Mouse (Mus musculus): ENCODE results near the gene Fam241b. TPM values are rescaled to one million over a fixed set of nuclear protein-coding genes. Genes with fewer than 3 reads are reported as not detected.

Gene Fam241b
- total RNA-seq, 1 experiment, result 7.5 TPM

GRCm38 (mm10) chr10:62181701-62182100 lies 38.0 kb upstream of the Fam241b start:
- no peaks in the 10 kb centered on the region for H3K9me3 ChIP-seq (ENCODE audit: control insufficient read depth, insufficient read depth, low read depth, low read length)
- no peak for DNase-seq (ENCODE audit: low read depth, low spot score)
- TF ChIP-seq CHD2 (IDR thresholded peaks at IDR 0.05; ENCODE audit: low read depth, low read length) (no peak), MAFK (IDR thresholded peaks at IDR 0.05; ENCODE audit: insufficient read depth, low read depth, low read length) (no peak), ZC3H11A (IDR thresholded peaks at IDR 0.05; ENCODE audit: borderline replicate concordance, low read depth, low read length) (no peak), HCFC1 (IDR thresholded peaks at IDR 0.05; ENCODE audit: borderline replicate concordance, insufficient read depth, low read length) (no peak), ZNF384 (IDR thresholded peaks at IDR 0.05; ENCODE audit: low read depth, low read length) (no peak)
- no peak overlapping the region for H3K9ac ChIP-seq (ENCODE audit: insufficient read depth, low read depth, low read length, poor library complexity, severe bottlenecking)
- no peak overlapping the region for H3K4me3 ChIP-seq (ENCODE audit: insufficient read depth in 1 of 2, low read depth in 1 of 2, low read length in 2 of 2, poor library complexity in 1 of 2, severe bottlenecking in 1 of 2)
- no peak overlapping the region for H3K27ac ChIP-seq (ENCODE audit: insufficient read depth, low read depth, low read length, poor library complexity, severe bottlenecking)
- H3K4me1 ChIP-seq (ENCODE audit: control insufficient read depth in 2 of 2, insufficient read depth in 2 of 2, low read length in 2 of 2, poor library complexity in 1 of 2), result peaks cover 0 to 4% of the 10 kb centered on the region in 2 experiments; a peak in 1 of 4 replicates
- no peaks in the 10 kb centered on the region for H3K36me3 ChIP-seq (ENCODE audit: control insufficient read depth, insufficient read depth, low read length, poor library complexity, severe bottlenecking)
- in situ Hi-C loops (cut with MboI; ENCODE audit: low sequenced_read_pairs in 2 of 2, unreplicated experiment in 2 of 2), result loop anchor here (5.0 kb wide), 2 partner anchors 74 to 79 kb away; no protein-coding TSS in a partner anchor

- in situ Hi-C loops (cut with MboI; ENCODE audit: low sequenced_read_pairs in 2 of 2, unreplicated experiment in 2 of 2), result loop anchor here (5.0 kb wide), 2 partner anchors 73 to 78 kb away; no protein-coding TSS in a partner anchor
- Histone ChIP-seq H3K4me1 (ENCODE audit: control insufficient read depth in 2 of 2, insufficient read depth in 2 of 2, low read length in 2 of 2, poor library complexity in 1 of 2) (peaks cover 0 to 4% of the 10 kb centered on the region in 2 experiments; a peak in 1 of 4 replicates), H3K36me3 (ENCODE audit: control insufficient read depth, insufficient read depth, low read length, poor library complexity, severe bottlenecking) (no peaks in the 10 kb centered on the region), H3K27ac (ENCODE audit: insufficient read depth, low read depth, low read length, poor library complexity, severe bottlenecking) (no peak overlapping the region), H3K4me3 (ENCODE audit: insufficient read depth in 1 of 2, low read depth in 1 of 2, low read length in 2 of 2, poor library complexity in 1 of 2, severe bottlenecking in 1 of 2) (no peak overlapping the region), H3K9me3 (ENCODE audit: control insufficient read depth, insufficient read depth, low read depth, low read length) (no peaks in the 10 kb centered on the region; the same call in 1 of the 2 replicates), H3K9ac (ENCODE audit: insufficient read depth, low read depth, low read length, poor library complexity, severe bottlenecking) (no peak overlapping the region)
- TF ChIP-seq ZC3H11A (IDR thresholded peaks at IDR 0.05; ENCODE audit: borderline replicate concordance, low read depth, low read length) (no peak), CHD2 (IDR thresholded peaks at IDR 0.05; ENCODE audit: low read depth, low read length) (no peak), MAFK (IDR thresholded peaks at IDR 0.05; ENCODE audit: insufficient read depth, low read depth, low read length) (no peak), HCFC1 (IDR thresholded peaks at IDR 0.05; ENCODE audit: borderline replicate concordance, insufficient read depth, low read length) (no peak), ZNF384 (IDR thresholded peaks at IDR 0.05; ENCODE audit: low read depth, low read length) (no peak)
- DNase-seq (ENCODE audit: low read depth, low spot score), result no peak
These were observed 36.2 kb upstream of the Fam241b start for GRCm38 (mm10) chr10:62179944-62180343.

GRCm38 (mm10) chr10:62174533-62175313 lies 31.0 kb upstream of the Fam241b start:
- Histone ChIP-seq H3K36me3 (ENCODE audit: control insufficient read depth, insufficient read depth, low read length, poor library complexity, severe bottlenecking) (no peaks in the 10 kb centered on the region), H3K4me3 (ENCODE audit: insufficient read depth in 1 of 2, low read depth in 1 of 2, low read length in 2 of 2, poor library complexity in 1 of 2, severe bottlenecking in 1 of 2) (no peak overlapping the region), H3K9ac (ENCODE audit: insufficient read depth, low read depth, low read length, poor library complexity, severe bottlenecking) (no peak overlapping the region), H3K27ac (ENCODE audit: insufficient read depth, low read depth, low read length, poor library complexity, severe bottlenecking) (no peak overlapping the region), H3K4me1 (ENCODE audit: control insufficient read depth in 2 of 2, insufficient read depth in 2 of 2, low read length in 2 of 2, poor library complexity in 1 of 2) (peaks cover 0 to 2% of the 10 kb centered on the region in 2 experiments; a peak in 1 of 4 replicates), H3K9me3 (ENCODE audit: control insufficient read depth, insufficient read depth, low read depth, low read length) (no peaks in the 10 kb centered on the region; the same call in 1 of the 2 replicates)
- in situ Hi-C loops (cut with MboI; ENCODE audit: low sequenced_read_pairs in 2 of 2, unreplicated experiment in 2 of 2), result no loop called here
- no peak for DNase-seq (ENCODE audit: low read depth, low spot score)
- TF ChIP-seq HCFC1 (IDR thresholded peaks at IDR 0.05; ENCODE audit: borderline replicate concordance, insufficient read depth, low read length), result no peak
- no peak for TF ChIP-seq CHD2 (IDR thresholded peaks at IDR 0.05; ENCODE audit: low read depth, low read length)
- no peak for TF ChIP-seq ZNF384 (IDR thresholded peaks at IDR 0.05; ENCODE audit: low read depth, low read length)
- no peak for TF ChIP-seq MAFK (IDR thresholded peaks at IDR 0.05; ENCODE audit: insufficient read depth, low read depth, low read length)
- no peak for TF ChIP-seq ZC3H11A (IDR thresholded peaks at IDR 0.05; ENCODE audit: borderline replicate concordance, low read depth, low read length)

GRCm38 (mm10) chr10:62173941-62174448 lies 30.3 kb upstream of the Fam241b start:
- in situ Hi-C loops (cut with MboI; ENCODE audit: low sequenced_read_pairs in 2 of 2, unreplicated experiment in 2 of 2), result no loop called here
- no peaks in the 10 kb centered on the region for H3K36me3 ChIP-seq (ENCODE audit: control insufficient read depth, insufficient read depth, low read length, poor library complexity, severe bottlenecking)
- H3K27ac ChIP-seq (ENCODE audit: insufficient read depth, low read depth, low read length, poor library complexity, severe bottlenecking), result no peak overlapping the region
- no peak for DNase-seq (ENCODE audit: low read depth, low spot score)
- peaks cover 0 to 2% of the 10 kb centered on the region in 2 experiments; a peak in 1 of 4 replicates for H3K4me1 ChIP-seq (ENCODE audit: control insufficient read depth in 2 of 2, insufficient read depth in 2 of 2, low read length in 2 of 2, poor library complexity in 1 of 2)
- TF ChIP-seq ZC3H11A (IDR thresholded peaks at IDR 0.05; ENCODE audit: borderline replicate concordance, low read depth, low read length), result no peak
- no peak for TF ChIP-seq HCFC1 (IDR thresholded peaks at IDR 0.05; ENCODE audit: borderline replicate concordance, insufficient read depth, low read length)
- no peak for TF ChIP-seq CHD2 (IDR thresholded peaks at IDR 0.05; ENCODE audit: low read depth, low read length)
- no peak for TF ChIP-seq MAFK (IDR thresholded peaks at IDR 0.05; ENCODE audit: insufficient read depth, low read depth, low read length)
- no peak for TF ChIP-seq ZNF384 (IDR thresholded peaks at IDR 0.05; ENCODE audit: low read depth, low read length)
- H3K4me3 ChIP-seq (ENCODE audit: insufficient read depth in 1 of 2, low read depth in 1 of 2, low read length in 2 of 2, poor library complexity in 1 of 2, severe bottlenecking in 1 of 2), result no peak overlapping the region
- H3K9me3 ChIP-seq (ENCODE audit: control insufficient read depth, insufficient read depth, low read depth, low read length), result no peaks in the 10 kb centered on the region; the same call in 1 of the 2 replicates
- no peak overlapping the region for H3K9ac ChIP-seq (ENCODE audit: insufficient read depth, low read depth, low read length, poor library complexity, severe bottlenecking)

All from ES-E14 (cell line).